Mouse (Mus musculus) ES-E14 (cell line): ENCODE data around the gene Cutal. TPM values are rescaled to one million over a fixed set of nuclear protein-coding genes. Genes with fewer than 3 reads are reported as not detected.
A peak's percentile ranks its signal among the peaks of the same experiment; 100 is the strongest.

Experiments used
- DNase-seq: peaks from one replicate; pipeline ENCODE4 v3.0.0-alpha.2; 2013; ENCODE audit warnings: low read depth, low spot score
- H3K27ac ChIP-seq: 2 replicates; pipeline ENCODE4 v1.5.1; 2012; ENCODE audit warnings: low read depth, mild to moderate bottlenecking, low read length, moderate library complexity, mixed read lengths; ENCODE audit not compliant: poor library complexity, insufficient read depth, severe bottlenecking
- H3K36me3 ChIP-seq: 2 replicates; pipeline ENCODE4 v1.6.1; 2012; ENCODE audit warnings: mild to moderate bottlenecking, low read length, moderate library complexity, mixed read lengths; ENCODE audit not compliant: control insufficient read depth, poor library complexity, insufficient read depth, severe bottlenecking
- H3K4me1 ChIP-seq, 2 experiments: fragments of 150-350 bp in 1 of 2; sonication (generic) in 1 of 2; 2 replicates each; pipeline ENCODE4 v1.6.1; 2012; ENCODE audit warnings: low read length in 2 of 2, mild to moderate bottlenecking in 1 of 2, mixed read lengths in 1 of 2; ENCODE audit not compliant: control insufficient read depth in 2 of 2, insufficient read depth in 2 of 2, poor library complexity in 1 of 2
- H3K4me3 ChIP-seq, 2 experiments: fragments of 150-350 bp in 1 of 2; sonication (generic) in 1 of 2; 2 replicates each; pipeline ENCODE4 v1.5.1; 2012; ENCODE audit warnings: low read length in 2 of 2, low read depth in 1 of 2, mild to moderate bottlenecking in 1 of 2, mixed read lengths in 1 of 2; ENCODE audit not compliant: insufficient read depth in 1 of 2, poor library complexity in 1 of 2, severe bottlenecking in 1 of 2
- H3K9ac ChIP-seq: 2 replicates; pipeline ENCODE4 v1.6.1; 2012; ENCODE audit warnings: low read depth, mild to moderate bottlenecking, low read length, mixed read lengths; ENCODE audit not compliant: poor library complexity, insufficient read depth, severe bottlenecking
- H3K9me3 ChIP-seq: fragments of 150-350 bp; sonication (generic); 2 replicates; pipeline ENCODE4 v1.6.1; 2012; ENCODE audit warnings: low read depth, mild to moderate bottlenecking, low read length; ENCODE audit not compliant: control insufficient read depth, insufficient read depth
- CHD2 ChIP-seq: IDR thresholded peaks from 2 replicates; pipeline ENCODE4 v1.6.1; 2014; ENCODE audit warnings: mild to moderate bottlenecking, low read depth, low read length, inconsistent platforms
- HCFC1 ChIP-seq: IDR thresholded peaks from 2 replicates; pipeline ENCODE4 v1.6.1; 2012; ENCODE audit warnings: low read length, inconsistent platforms, borderline replicate concordance; ENCODE audit not compliant: insufficient read depth
- MAFK ChIP-seq: IDR thresholded peaks from 2 replicates; pipeline ENCODE4 v1.6.1; 2014; ENCODE audit warnings: mild to moderate bottlenecking, low read depth, low read length, inconsistent platforms; ENCODE audit not compliant: insufficient read depth
- ZC3H11A ChIP-seq: IDR thresholded peaks from 2 replicates; pipeline ENCODE4 v1.6.1; 2012; ENCODE audit warnings: low read depth, mild to moderate bottlenecking, inconsistent platforms, low read length, borderline replicate concordance
- ZNF384 ChIP-seq: IDR thresholded peaks from 2 replicates; pipeline ENCODE4 v1.6.1; 2012; ENCODE audit warnings: low read depth, low read length, inconsistent platforms
- in situ Hi-C, 2 experiments: fragments of 600-800 bp; cut with MboI; formaldehyde crosslinking; loops; one replicate each; pipeline ENCODE4 v1.15.1; 2025; ENCODE audit warnings: low sequenced_read_pairs in 2 of 2, inconsistent platforms in 1 of 2; ENCODE audit not compliant: unreplicated experiment in 2 of 2
- total RNA-seq: library from RNA; depleted of rRNA; stranded (reverse); fragments of 300-350 nt; gene quantifications from 2 replicates; pipeline ENCODE4 v1.2.3, GENCODE M21; 2012

Gene Cutal
- total RNA-seq, 1 experiment, result 0.22 TPM

DNA sequence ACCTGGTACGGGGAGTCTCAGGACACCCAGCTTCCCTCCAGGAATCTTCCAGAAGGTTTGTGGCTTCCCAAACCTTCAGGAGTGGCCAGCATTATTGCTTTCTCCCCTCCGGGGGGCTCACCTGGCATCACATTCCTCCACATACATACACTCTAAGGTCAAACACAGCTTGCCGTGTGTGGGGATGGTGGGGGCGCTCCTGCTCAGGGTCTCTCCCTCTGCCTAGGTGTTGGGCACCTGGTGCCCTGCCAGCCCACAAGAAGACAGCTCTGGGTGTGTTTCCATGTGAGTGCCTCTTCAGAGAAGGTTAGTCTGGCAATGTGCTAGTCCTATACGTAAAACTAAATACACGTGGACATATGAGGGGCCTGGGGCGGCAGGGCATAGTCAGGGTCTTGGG is 38.4 kb downstream of the Cutal start:
- Histone ChIP-seq H3K9ac (peak overlapping the region; percentile 75; the same call in 1 of the 2 replicates), H3K4me3 (peak overlapping the region; percentile 83), H3K4me1 (peaks cover 4 to 12% of the 10 kb centered on the region in 2 experiments; a peak in 3 of 4 replicates), H3K9me3 (no peaks in the 10 kb centered on the region), H3K27ac (no peak overlapping the region), H3K36me3 (no peaks in the 10 kb centered on the region)
- TF ChIP-seq ZC3H11A, result no peak
- no peak for TF ChIP-seq CHD2
- TF ChIP-seq ZNF384, result no peak
- no peak for TF ChIP-seq MAFK
- no peak for TF ChIP-seq HCFC1
- in situ Hi-C loops, result no loop called here
- DNase-seq, result no peak

GRCm38 (mm10) chr2:34913218-34914068 is 39.2 kb downstream of the Cutal start, which contains the start of gene Phf19:
Phf19 (minus strand) TSS chr2:34914026.
- in situ Hi-C loops, result no loop called here
- H3K9me3 ChIP-seq, result no peaks in the 10 kb centered on the region
- no peak for DNase-seq
- TF ChIP-seq CHD2, result no peak
- no peak for TF ChIP-seq ZC3H11A
- TF ChIP-seq MAFK, result no peak
- no peak for TF ChIP-seq HCFC1
- no peak for TF ChIP-seq ZNF384
- peak within 1 kb of the TSS; percentile 75 for H3K9ac ChIP-seq
- peaks cover 4 to 12% of the 10 kb centered on the region in 2 experiments; a peak in 3 of 4 replicates for H3K4me1 ChIP-seq
- no peak within 1 kb of the TSS for H3K27ac ChIP-seq
- H3K4me3 ChIP-seq, result peak within 1 kb of the TSS; percentile 83
- no peaks in the 10 kb centered on the region for H3K36me3 ChIP-seq

DNA sequence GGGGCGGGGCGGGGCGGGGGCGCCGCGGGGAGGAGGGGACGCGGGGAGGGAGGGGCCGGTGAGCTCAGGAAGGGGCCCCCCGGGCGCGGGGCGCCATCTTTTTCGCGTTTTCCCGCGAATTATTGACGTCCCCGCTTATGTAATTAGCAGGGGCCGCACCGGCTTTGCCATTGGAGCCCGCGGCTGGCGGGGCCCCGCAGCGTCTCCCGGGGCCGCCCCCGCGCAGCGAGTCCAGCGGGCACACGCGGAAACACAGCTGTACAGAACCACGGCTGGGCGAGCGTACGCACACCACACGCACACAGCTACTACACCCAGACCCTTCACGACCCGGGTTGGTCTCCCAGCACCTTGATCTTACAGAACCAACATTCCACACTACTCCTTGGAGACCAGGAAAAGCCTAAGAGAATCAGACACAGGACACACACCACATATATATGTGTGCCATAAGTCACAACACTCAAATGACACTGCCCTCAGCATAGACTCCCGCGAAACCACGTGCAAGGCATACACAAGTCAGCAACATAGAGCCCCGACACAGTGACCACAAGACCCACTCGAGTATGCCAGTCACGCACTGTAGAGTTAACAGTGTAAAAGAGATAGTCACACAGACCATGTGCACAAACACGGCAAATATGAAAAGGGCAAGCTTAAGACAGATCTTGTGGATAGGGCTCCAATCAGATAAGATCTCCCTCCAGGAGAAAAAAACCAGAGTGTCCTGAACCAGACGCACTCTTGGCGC is 40.0 kb downstream of the Cutal start:
- H3K4me1 ChIP-seq, result peaks cover 4 to 12% of the 10 kb centered on the region in 2 experiments; a peak in 3 of 4 replicates
- in situ Hi-C loops, result no loop called here
- H3K9me3 ChIP-seq, result no peaks in the 10 kb centered on the region
- H3K27ac ChIP-seq, result no peak overlapping the region
- H3K9ac ChIP-seq, result peak overlapping the region; percentile 74
- DNase-seq, result no peak
- peak overlapping the region; percentile 83 for H3K4me3 ChIP-seq
- TF ChIP-seq CHD2 (no peak), MAFK (no peak), HCFC1 (no peak), ZC3H11A (no peak), ZNF384 (no peak)
- no peaks in the 10 kb centered on the region for H3K36me3 ChIP-seq

DNA sequence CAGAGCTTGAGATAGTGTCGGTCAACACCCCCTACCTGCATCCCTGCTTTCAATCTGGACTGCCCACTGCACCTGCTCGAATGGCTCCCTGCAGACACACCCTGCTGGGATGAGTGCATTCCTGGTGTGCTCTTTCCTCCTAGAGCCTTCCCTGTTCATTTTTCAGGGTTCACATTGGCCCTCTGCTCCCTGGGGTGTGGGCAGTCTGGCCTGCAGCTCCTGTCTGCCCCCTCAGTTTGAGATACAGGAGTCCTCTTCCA is 40.6 kb downstream of the Cutal start:
- no peak for DNase-seq
- H3K9me3 ChIP-seq, result no peaks in the 10 kb centered on the region
- TF ChIP-seq ZNF384 (no peak), MAFK (no peak), ZC3H11A (no peak), CHD2 (no peak), HCFC1 (no peak)
- in situ Hi-C loops, result no loop called here
- no peak overlapping the region for H3K9ac ChIP-seq
- H3K4me1 ChIP-seq, result peaks cover 4 to 14% of the 10 kb centered on the region in 2 experiments
- H3K36me3 ChIP-seq, result no peaks in the 10 kb centered on the region
- peak overlapping the region in 1 of 2 experiments; percentile 69; a peak in 1 of 4 replicates for H3K4me3 ChIP-seq
- no peak overlapping the region for H3K27ac ChIP-seq
